Mouse (Mus musculus) c-Kit-positive CD71-positive TER-119-positive erythroid progenitor cells, embryonic 14.5 days (primary cell): ENCODE measurements around the gene Vmn1r148.
"Not testable (repeated sequence)": the region's sequence is repeated elsewhere in the genome, so short reads cannot be mapped to it uniquely, and the experiment has no call there.

ENCODE experiments used
- DNase-seq: peaks from one replicate; pipeline ENCODE4 v3.0.0-alpha.2; 2013; ENCODE audit warnings: low spot score

Gene Vmn1r148

GRCm38 (mm10) chr7:22413283-22413682 lies at the start of gene Vmn1r148:
Gene Vmn1r148 (plus strand): TSS chr7:22413583.
- not testable (repeated sequence) for DNase-seq

- DNase-seq: not testable (repeated sequence)
Observed at GRCm38 (mm10) chr7:22370939-22371338, 42.4 kb upstream of the Vmn1r148 start, which contains the start of gene Gm8660. Gene Gm8660 (minus strand): TSS chr7:22371039.

DNA sequence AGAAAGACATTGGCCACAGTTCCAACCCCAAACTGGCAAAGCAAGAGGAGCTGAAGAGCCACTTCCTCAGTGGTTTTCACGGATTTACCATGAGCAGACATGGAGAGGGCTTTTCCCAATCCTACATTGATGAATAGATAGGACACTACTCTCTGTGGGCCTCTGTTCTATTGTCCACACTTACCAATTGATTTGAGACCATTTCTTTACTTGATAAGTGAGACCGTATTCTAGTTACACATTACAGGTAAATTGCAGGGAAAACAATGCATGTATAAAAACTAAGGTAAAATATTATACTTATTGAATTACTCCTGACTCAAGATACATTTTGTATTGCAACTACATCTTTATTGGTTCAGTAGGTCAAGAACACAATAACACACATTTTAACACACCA lies 24.7 kb downstream of the Vmn1r148 start, which contains the start of gene Vmn1r149:
Gene Vmn1r149 (minus strand): TSS at position 101 of the 400 bp plus-strand sequence.
- DNase-seq: not testable (repeated sequence)

- not testable (repeated sequence) for DNase-seq
Observed at GRCm38 (mm10) chr7:22463975-22464374, 50.6 kb downstream of the Vmn1r148 start, which contains the start of gene Gm10665. Gene Gm10665 (minus strand): TSS chr7:22464075.
